Mouse (Mus musculus): ENCODE measurements at regions not wholly inside any gene's neighbourhood (a gene's known extent, or its start where the extent isn't known, plus 50 kb on each side); places are given as distances from the start of the nearest gene placed in this dataset.
"Not testable (repeated sequence)": the region's sequence is repeated elsewhere in the genome, so short reads cannot be mapped to it uniquely, and the experiment has no call there.

GRCm38 (mm10) chr12:93812963-93813733, 1878.9 kb upstream of the Flrt2 start:
- DNase-seq (ENCODE audit: extremely low spot score, low spot score), result no peak

- no peak for DNase-seq (ENCODE audit: extremely low spot score, low spot score)
Measured at GRCm38 (mm10) chr12:93850944-93851520, 1841.0 kb upstream of the Flrt2 start.

GRCm38 (mm10) chr12:93851660-93852059, 1840.4 kb upstream of the Flrt2 start:
- DNase-seq (ENCODE audit: extremely low spot score, low spot score), result no peak

- no peak for DNase-seq (ENCODE audit: extremely low spot score, low spot score)
Measured at GRCm38 (mm10) chr12:93885946-93886345, 1806.1 kb upstream of the Flrt2 start.

- no peak for DNase-seq (ENCODE audit: extremely low spot score, low spot score)
Measured at GRCm38 (mm10) chr12:93890109-93890508, 1801.9 kb upstream of the Flrt2 start.

DNA sequence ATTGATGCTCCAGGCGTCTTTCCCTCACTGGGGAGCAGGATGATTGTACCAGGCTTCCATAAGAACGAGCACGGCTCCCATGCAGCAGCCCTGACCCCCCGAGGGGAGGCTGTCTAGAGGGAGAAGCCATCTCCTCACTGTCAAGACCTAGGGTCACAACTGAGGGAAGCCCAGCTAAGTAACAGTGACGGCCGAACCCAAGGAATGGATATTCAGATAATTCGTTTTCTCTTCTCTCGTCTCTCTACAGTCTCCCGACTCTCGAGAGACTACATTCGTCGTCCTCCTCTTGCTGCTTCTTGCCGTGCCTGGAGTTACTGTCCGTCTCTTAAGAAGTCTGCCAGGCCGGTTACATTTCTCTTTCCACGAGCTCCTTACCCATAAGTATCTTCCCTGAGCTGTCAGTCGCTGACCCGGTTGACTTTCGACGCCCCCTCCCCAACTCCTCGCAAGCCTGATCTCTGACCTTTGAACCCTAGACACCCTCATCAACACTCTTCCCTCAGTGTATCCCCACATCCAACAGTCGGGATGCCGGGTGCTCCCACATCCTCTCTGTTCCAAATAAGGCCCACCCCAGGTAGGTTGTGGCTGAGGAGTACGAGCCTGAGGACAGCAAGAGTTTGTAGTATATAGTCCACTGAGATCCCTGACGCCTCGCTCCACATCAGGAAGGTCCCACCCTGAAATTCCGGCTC, 1763.3 kb upstream of the Flrt2 start:
- DNase-seq (ENCODE audit: extremely low spot score, low spot score), result not testable (repeated sequence)

GRCm38 (mm10) chr12:93929239-93929563, 1762.8 kb upstream of the Flrt2 start:
- not testable (repeated sequence) for DNase-seq (ENCODE audit: extremely low spot score, low spot score)

DNA sequence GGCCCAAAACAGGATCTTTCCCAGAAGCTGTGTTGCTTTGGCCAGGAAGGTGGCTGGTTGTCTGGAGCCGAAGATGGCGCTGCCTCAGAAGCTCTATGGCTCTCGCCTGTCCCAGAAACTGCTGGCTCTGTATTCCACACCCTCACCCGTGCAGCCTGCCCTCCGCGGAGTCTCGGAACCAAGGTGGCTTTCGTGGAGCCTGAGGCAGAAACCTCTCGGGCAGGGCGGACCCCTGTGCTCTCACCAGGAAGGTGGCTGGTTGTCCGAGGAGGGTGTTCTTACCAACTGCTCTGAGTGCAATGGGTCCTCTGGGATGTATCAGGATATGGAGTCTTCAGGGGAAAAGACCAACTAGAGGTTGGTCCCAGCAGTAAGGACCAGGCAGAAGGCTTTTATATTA, 1761.8 kb upstream of the Flrt2 start:
- DNase-seq (ENCODE audit: extremely low spot score, low spot score), result not testable (repeated sequence)

GRCm38 (mm10) chr12:93960869-93961268, 1731.2 kb upstream of the Flrt2 start:
- no peak for DNase-seq (ENCODE audit: extremely low spot score, low spot score)

DNA sequence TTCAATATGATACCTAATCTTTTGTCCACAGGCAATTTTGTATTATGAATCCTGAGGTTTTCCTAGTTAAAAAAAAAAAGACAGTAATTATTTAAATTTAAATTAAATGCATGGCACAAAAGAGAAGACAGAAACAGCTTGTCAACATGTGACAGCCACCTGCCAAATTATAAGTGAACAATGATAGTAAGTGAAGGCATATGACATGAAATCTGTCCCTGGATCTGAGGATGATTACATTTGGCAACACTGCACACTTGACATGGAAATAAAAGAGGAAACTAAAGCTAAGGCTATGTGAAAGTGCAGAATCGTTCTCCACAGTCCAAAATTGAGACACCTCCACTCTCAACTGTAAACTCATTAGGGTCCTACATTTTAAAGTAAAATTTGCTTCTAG, 1710.7 kb upstream of the Flrt2 start:
- no peak for DNase-seq (ENCODE audit: extremely low spot score, low spot score)

DNA sequence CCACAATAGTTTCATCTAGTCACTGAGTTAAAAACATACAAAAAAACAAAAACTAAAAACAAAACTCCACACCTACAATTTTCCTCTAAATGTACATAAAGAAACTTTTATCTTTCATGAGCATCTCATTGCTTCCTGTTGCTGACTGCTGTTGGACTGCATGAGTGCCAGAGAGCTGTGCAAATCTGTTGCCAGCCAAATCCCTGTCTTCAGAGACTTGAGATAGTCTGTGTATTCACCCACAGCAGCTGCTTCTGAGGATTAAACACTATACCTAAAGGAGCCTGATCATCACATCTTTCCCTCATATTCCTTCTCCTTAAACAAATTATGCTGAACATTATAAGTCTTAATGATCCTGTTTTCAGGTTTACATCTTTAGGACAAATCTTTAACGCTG, 1700.5 kb upstream of the Flrt2 start:
- no peak for DNase-seq (ENCODE audit: extremely low spot score, low spot score)

GRCm38 (mm10) chr12:93993875-93994274, 1698.2 kb upstream of the Flrt2 start:
- DNase-seq (ENCODE audit: extremely low spot score, low spot score), result no peak

GRCm38 (mm10) chr12:94015946-94016345, 1676.1 kb upstream of the Flrt2 start:
- no peak for DNase-seq (ENCODE audit: extremely low spot score, low spot score)

- no peak for DNase-seq (ENCODE audit: extremely low spot score, low spot score)
Measured at GRCm38 (mm10) chr12:94031364-94031763, 1660.7 kb upstream of the Flrt2 start.

DNA sequence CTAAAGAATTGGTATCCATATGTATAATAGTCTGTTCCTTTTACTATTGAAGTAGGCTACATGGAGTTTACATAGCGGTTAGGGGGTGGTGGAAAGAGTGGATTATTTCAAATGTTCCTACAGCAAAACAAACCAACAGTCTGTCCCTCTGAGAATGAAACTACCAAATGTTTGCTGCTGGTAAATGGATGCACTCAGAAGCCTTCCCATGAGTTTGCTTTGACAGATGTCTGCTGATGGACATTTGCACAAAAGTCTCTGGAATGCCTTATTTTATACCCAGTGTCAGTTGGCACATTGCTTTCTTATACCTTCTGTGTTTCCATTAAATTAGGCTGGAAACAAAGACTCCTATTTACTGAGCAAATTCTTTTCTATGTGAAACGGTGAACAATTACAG, 1644.1 kb upstream of the Flrt2 start:
- no peak for DNase-seq (ENCODE audit: extremely low spot score, low spot score)

DNA sequence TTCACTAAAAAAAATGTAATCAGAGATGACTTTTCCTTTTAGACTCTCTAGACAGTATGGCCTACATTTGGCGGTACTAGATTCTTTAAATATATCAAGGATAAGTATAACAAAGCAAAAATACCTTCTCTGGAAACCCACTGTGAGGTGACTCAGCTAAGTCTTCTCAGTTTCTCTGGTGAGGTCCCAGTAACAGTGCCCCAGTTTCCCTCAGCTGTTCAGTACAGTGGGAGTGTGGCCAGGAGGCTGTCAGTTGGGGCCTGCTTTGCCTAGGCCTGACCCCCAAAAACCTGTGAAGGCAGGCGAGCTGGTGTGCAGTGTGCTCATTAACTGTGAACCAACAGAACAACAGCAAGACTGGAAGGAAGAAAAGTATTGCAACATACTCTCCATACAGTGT, 1634.3 kb upstream of the Flrt2 start:
- DNase-seq (ENCODE audit: extremely low spot score, low spot score), result no peak

- no peak for DNase-seq (ENCODE audit: extremely low spot score, low spot score)
Measured at GRCm38 (mm10) chr12:94059641-94060040, 1632.4 kb upstream of the Flrt2 start.

- DNase-seq (ENCODE audit: extremely low spot score, low spot score), result no peak
Measured at GRCm38 (mm10) chr12:94060336-94060735, 1631.7 kb upstream of the Flrt2 start.

GRCm38 (mm10) chr12:94066444-94067152, 1625.4 kb upstream of the Flrt2 start:
- DNase-seq (ENCODE audit: extremely low spot score, low spot score), result no peak

- no peak for DNase-seq (ENCODE audit: extremely low spot score, low spot score)
Measured at GRCm38 (mm10) chr12:94070940-94071505, 1621.0 kb upstream of the Flrt2 start.

- DNase-seq (ENCODE audit: extremely low spot score, low spot score), result no peak
Measured at GRCm38 (mm10) chr12:94105582-94106162, 1586.4 kb upstream of the Flrt2 start.
